Mouse (Mus musculus): ENCODE measurements around the gene Cacng6. TPM values are rescaled to one million over a fixed set of nuclear protein-coding genes. Genes with fewer than 3 reads are reported as not detected.

The Cacng6 gene
- total and polyA plus RNA-seq, 3 experiments: 0.08 TPM; not detected in 2

DNA sequence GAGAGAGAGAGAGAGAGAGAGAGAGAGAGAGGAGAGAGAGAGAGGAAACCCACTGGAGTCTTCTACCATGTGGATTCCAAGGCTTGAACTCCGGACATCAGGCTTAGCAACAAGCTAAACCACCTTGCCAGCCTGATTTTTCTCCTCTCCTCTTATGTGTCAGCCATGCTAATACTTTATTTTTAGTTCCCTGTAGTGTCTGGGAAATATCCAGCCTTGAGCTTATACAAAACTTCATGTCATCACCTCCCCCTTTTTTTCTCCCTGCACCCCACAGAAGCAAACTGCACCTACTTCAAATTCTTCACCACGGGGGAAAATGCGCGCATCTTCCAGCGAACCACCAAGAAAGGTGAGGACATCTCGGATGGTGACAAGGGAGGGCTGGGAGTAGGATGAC, 6.2 kb downstream of the Cacng6 start:
- Histone ChIP-seq H3K4me1 (ENCODE audit: control insufficient read depth in 1 of 2, insufficient read depth in 2 of 2, low read length in 2 of 2) (no peaks in the 10 kb centered on the region), H3K27me3 (ENCODE audit: control insufficient read depth in 1 of 2, insufficient read depth in 2 of 2, low read length in 2 of 2) (peaks cover 0 to 2% of the 10 kb centered on the region in 2 experiments; a peak in 2 of 4 replicates), H3K79me2 (ENCODE audit: control insufficient read depth, insufficient read depth, low read length, poor library complexity) (no peaks in the 10 kb centered on the region), H3K9me3 (replicated peaks; ENCODE audit: insufficient read depth, low read length) (no peaks in the 10 kb centered on the region), H3K27ac (ENCODE audit: control insufficient read depth, low read depth, low read length) (no peak overlapping the region), H3K36me3 (ENCODE audit: control insufficient read depth in 1 of 2, insufficient read depth in 2 of 2, low read length in 2 of 2) (no peaks in the 10 kb centered on the region), H3K9ac (ENCODE audit: control insufficient read depth, low read depth, low read length, poor library complexity, severe bottlenecking) (no peak overlapping the region), H3K4me3 (ENCODE audit: control insufficient read depth in 1 of 2, insufficient read depth in 1 of 2, low read depth in 2 of 2, low read length in 2 of 2) (no peak overlapping the region)
- TF ChIP-seq KAT2A (conservative IDR thresholded peaks at IDR 0.05; ENCODE audit: low read depth, low read length) (no peak), EP300 (IDR thresholded peaks at IDR 0.05; ENCODE audit: low read depth in 1 of 2, low read length in 2 of 2) (no peak), ELF1 (IDR thresholded peaks at IDR 0.05; ENCODE audit: low read depth, low read length) (no peak), RCOR1 (IDR thresholded peaks at IDR 0.05; ENCODE audit: low read depth, low read length) (no peak), MEF2A (IDR thresholded peaks at IDR 0.05; ENCODE audit: extremely low read depth, insufficient replicate concordance, low read depth, low read length, poor library complexity, severe bottlenecking) (no peak), POLR2AphosphoS5 (IDR thresholded peaks at IDR 0.05; ENCODE audit: borderline replicate concordance, low read depth, low read length) (no peak), MXI1 (IDR thresholded peaks at IDR 0.05; ENCODE audit: low read depth, low read length) (no peak), RAD21 (IDR thresholded peaks at IDR 0.05; ENCODE audit: low read depth, low read length) (no peak), POLR2A (IDR thresholded peaks at IDR 0.05; ENCODE audit: control insufficient read depth in 1 of 2, insufficient read depth in 1 of 2, low read depth in 1 of 2, low read length in 2 of 2, poor library complexity in 1 of 2) (no peak), MAX (IDR thresholded peaks at IDR 0.05; ENCODE audit: low read length) (no peak), CHD1 (IDR thresholded peaks at IDR 0.05; ENCODE audit: low read depth, low read length) (no peak), E2F4 (IDR thresholded peaks at IDR 0.05; ENCODE audit: borderline replicate concordance, low read depth, low read length) (no peak), UBTF (IDR thresholded peaks at IDR 0.05; ENCODE audit: borderline replicate concordance, insufficient read depth, low read depth, low read length) (no peak), JUND (IDR thresholded peaks at IDR 0.05; ENCODE audit: low read depth, low read length) (no peak), TAL1 (IDR thresholded peaks at IDR 0.05; ENCODE audit: low read length) (no peak), MYC (IDR thresholded peaks at IDR 0.05; ENCODE audit: low read depth, low read length) (no peak)
- no peak for DNase-seq (ENCODE audit: low read depth, low spot score)

DNA sequence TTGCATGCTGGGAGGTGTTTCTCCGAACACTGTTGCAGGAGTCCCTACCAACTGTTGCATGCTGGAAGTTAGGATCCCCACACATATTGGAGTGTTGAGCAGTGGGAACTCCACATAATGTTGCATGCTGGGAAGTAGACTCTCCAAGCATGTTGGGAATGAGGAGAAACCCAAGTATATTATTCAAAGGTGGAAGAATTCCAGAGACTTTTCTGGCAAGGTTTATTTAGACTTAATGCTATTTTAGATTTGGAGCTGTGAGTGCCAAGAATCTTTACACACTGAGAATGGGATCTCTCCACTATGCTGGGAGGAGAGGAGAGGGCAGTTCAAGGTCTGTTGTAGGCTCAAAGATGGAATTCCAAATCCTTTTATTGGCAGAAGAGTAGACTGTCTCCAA, 8.1 kb downstream of the Cacng6 start:
- Histone ChIP-seq H3K27ac (ENCODE audit: control insufficient read depth, low read depth, low read length) (no peak overlapping the region), H3K9ac (ENCODE audit: control insufficient read depth, low read depth, low read length, poor library complexity, severe bottlenecking) (no peak overlapping the region), H3K27me3 (ENCODE audit: control insufficient read depth in 1 of 2, insufficient read depth in 2 of 2, low read length in 2 of 2) (peaks cover 2% of the 10 kb centered on the region in 2 experiments; a peak in 2 of 4 replicates), H3K4me1 (ENCODE audit: control insufficient read depth in 1 of 2, insufficient read depth in 2 of 2, low read length in 2 of 2) (no peaks in the 10 kb centered on the region), H3K36me3 (ENCODE audit: control insufficient read depth in 1 of 2, insufficient read depth in 2 of 2, low read length in 2 of 2) (no peaks in the 10 kb centered on the region), H3K4me3 (ENCODE audit: control insufficient read depth in 1 of 2, insufficient read depth in 1 of 2, low read depth in 2 of 2, low read length in 2 of 2) (no peak overlapping the region), H3K79me2 (ENCODE audit: control insufficient read depth, insufficient read depth, low read length, poor library complexity) (no peaks in the 10 kb centered on the region), H3K9me3 (replicated peaks; ENCODE audit: insufficient read depth, low read length) (no peaks in the 10 kb centered on the region)
- no peak for DNase-seq (ENCODE audit: low read depth, low spot score)
- TF ChIP-seq CHD1 (IDR thresholded peaks at IDR 0.05; ENCODE audit: low read depth, low read length) (no peak), CHD2 (IDR thresholded peaks at IDR 0.05; ENCODE audit: low read length) (no peak), MAFK (IDR thresholded peaks at IDR 0.05; ENCODE audit: borderline replicate concordance, low read depth, low read length) (no peak), GABPA (IDR thresholded peaks at IDR 0.05; ENCODE audit: low read depth, low read length) (no peak), MEF2A (IDR thresholded peaks at IDR 0.05; ENCODE audit: extremely low read depth, insufficient replicate concordance, low read depth, low read length, poor library complexity, severe bottlenecking) (no peak), KAT2A (conservative IDR thresholded peaks at IDR 0.05; ENCODE audit: low read depth, low read length) (no peak), POLR2AphosphoS5 (IDR thresholded peaks at IDR 0.05; ENCODE audit: borderline replicate concordance, low read depth, low read length) (no peak), CTCF (IDR thresholded peaks at IDR 0.05 in 2 of 3, conservative IDR thresholded peaks at IDR 0.05 in 1 of 3; ENCODE audit: control insufficient read depth in 1 of 3, insufficient read depth in 1 of 3, low read depth in 2 of 3, low read length in 3 of 3, poor library complexity in 1 of 3, severe bottlenecking in 1 of 3) (no peak)

All from MEL (cell line).